Mouse (Mus musculus): ENCODE results near the gene Lefty1.
A peak's percentile ranks its signal among the peaks of the same experiment; 100 is the strongest.

Lefty1 gene

GRCm38 (mm10) chr1:180934467-180935419 is at the start of gene Lefty1:
Lefty1 (plus strand) TSS chr1:180935022.
- DNase-seq (ENCODE audit: low read depth, low spot score): peak; percentile 54

DNA sequence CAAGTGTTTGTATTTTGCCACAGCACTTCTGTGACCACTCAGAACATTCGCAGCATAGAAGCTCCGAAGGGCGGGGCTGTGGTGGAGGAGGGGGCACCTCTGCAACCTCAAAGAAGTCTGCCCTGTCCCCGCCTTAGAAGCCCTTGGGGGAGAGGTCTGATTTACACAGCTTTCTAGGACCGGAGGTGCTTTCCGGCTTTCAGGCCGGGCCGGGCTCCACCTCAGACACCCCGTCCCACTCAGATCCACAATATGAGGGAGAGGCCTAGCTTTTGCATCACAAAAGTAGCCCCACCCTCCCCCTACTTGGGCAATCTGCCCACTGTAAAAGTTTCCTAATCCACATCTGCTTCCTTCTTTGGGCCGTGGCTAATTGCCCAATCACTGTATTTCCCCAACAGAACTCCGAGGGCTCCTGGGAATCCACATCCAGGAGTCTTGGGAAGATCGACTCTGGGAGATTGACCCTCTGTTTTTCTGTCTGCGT is 46.2 kb upstream of the Lefty1 start:
- peak; percentile 99 for DNase-seq (ENCODE audit: low read depth, low spot score)

DNA sequence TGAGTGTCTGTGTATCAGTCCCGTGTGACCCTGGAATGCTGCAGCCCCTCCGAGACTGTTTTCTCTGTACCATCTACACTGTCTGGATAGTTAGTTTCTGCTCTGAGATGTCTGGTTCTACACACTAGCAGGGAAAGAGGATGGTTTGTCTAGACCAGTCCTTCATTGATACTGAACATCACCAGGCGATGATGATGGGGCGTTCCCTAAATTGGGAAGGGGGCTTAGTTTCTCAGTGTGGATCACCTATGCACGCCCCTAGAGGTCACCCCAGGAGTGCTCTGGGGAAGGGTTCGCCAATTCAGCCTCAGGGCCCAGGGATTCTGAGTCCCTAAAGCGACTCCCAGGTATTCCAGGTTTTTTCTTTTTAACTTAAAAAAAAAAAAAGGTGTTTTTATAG is 45.6 kb upstream of the Lefty1 start:
- DNase-seq (ENCODE audit: low read depth, low spot score): peak; percentile 73

- DNase-seq (ENCODE audit: low read depth, low spot score): peak; percentile 92
Measured at GRCm38 (mm10) chr1:180889841-180890240, 45.0 kb upstream of the Lefty1 start.

DNA sequence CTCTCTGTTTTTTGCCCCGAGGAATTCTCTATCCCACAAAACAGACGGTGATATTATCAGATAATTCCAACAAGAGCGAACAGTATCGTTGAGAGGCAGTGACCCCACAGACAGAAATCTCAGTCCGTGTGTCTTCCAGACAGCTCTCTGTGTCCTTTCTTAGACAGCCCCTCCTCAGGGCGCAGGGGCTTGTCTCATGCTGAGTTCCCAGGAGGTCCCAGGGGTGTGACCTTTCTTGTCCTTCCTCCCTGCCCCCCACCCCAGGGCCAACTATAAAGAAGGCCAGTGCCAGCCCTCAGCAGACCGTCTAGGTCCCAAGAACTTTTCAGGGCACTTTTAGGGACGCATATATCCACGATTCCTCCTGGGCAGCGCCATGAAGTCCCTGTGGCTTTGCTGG is 42.0 kb upstream of the Lefty1 start, which contains the start of gene Lefty2:
Lefty2 (plus strand) TSS at position 301 of the 400 bp plus-strand sequence.
- no peak for DNase-seq (ENCODE audit: low read depth, low spot score)

DNA sequence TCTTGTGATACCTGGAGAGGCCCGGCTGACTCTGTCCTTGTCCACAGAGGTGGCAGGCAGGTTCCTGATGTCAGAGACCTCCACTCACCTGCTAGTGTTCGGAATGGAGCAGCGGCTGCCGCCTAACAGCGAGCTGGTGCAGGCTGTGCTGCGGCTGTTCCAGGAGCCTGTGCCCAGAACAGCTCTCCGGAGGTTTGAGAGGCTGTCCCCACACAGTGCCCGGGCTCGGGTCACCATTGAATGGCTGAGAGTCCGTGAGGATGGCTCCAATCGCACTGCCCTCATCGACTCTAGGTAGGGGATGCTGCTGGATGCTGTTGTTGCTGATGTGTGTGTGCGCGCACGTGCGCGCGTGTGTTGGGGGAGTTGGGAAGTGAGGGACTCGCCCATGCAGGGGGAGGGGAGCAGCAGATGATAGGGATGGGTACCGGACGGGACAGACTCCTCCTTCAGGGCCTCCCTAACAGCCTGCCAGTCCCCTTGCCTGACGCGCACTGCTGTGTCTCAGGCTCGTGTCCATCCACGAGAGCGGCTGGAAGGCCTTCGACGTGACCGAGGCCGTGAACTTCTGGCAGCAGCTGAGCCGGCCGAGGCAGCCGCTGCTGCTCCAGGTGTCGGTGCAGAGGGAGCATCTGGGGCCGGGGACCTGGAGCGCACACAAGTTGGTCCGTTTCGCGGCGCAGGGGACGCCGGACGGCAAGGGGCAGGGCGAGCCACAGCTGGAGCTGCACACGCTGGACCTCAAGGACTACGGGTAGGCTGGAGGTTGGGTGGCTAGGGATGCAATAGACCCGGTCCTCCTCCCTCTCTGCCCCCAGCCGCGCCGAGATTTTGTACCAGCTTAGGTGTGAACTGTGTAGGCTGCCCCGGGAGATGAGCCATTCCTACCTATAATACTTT is 40.5 kb upstream of the Lefty1 start:
- DNase-seq (ENCODE audit: low read depth, low spot score): peak; percentile 81

- peak; percentile 76 for DNase-seq (ENCODE audit: low read depth, low spot score)
Measured at GRCm38 (mm10) chr1:180901107-180901506, 33.7 kb upstream of the Lefty1 start.

DNA sequence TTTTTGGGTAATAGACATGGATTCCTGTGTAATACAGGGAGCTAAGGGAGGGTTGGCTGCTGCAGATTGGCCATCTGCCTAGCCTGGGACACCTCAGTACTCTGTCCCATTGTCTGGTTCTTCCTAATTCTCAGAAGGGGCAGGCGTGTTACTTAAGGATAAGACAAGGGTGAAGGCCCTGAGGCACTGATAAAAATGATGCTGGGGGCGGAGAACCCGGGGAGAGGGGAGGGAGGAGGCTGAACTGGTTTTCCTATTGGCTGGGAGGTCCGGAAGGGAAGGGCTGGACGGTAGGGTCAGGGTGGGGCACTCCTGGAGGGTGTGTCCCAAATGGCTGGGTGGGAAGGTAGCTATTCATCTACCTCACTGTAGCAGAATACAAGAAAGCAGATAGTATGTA is 31.9 kb upstream of the Lefty1 start:
- DNase-seq (ENCODE audit: low read depth, low spot score): peak; percentile 89

GRCm38 (mm10) chr1:180903666-180904038 is 31.2 kb upstream of the Lefty1 start:
- no peak for DNase-seq (ENCODE audit: low read depth, low spot score)

- peak; percentile 98 for DNase-seq (ENCODE audit: low read depth, low spot score)
Measured at GRCm38 (mm10) chr1:180904039-180904814, 30.6 kb upstream of the Lefty1 start, which contains the start of gene Pycr2. Pycr2 (plus strand) TSS chr1:180904293.

DNA sequence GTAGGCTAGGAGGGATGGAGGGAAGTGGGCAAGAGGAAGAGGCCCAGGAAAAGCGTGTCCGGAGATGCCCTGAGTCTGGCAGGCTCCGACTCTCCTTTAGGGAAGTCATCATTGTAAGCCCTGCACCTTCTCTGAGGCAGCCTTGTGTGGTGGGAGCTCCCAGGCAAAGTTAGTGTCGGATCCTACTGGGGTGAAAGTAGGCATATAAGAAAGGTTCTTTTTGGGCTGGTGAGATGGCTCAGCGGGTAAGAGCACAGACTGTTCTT is 30.1 kb upstream of the Lefty1 start:
- DNase-seq (ENCODE audit: low read depth, low spot score): no peak

- DNase-seq (ENCODE audit: low read depth, low spot score): no peak
Measured at GRCm38 (mm10) chr1:180905307-180905706, 29.5 kb upstream of the Lefty1 start.

DNA sequence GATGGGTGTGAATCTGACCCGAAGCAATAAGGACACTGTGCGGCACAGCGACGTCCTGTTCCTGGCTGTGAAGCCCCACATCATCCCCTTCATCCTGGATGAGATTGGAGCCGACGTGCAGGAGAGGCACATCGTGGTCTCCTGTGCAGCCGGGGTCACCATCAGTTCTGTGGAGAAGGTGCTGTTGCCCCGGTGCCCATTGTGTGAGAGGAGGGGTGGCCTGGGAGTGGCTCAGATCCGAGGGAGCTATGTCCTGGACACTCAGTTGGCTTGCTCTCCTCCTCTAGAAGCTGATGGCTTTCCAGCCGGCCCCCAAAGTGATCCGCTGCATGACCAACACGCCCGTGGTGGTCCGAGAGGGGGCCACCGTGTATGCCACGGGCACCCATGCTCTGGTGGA is 28.9 kb upstream of the Lefty1 start:
- no peak for DNase-seq (ENCODE audit: low read depth, low spot score)

DNA sequence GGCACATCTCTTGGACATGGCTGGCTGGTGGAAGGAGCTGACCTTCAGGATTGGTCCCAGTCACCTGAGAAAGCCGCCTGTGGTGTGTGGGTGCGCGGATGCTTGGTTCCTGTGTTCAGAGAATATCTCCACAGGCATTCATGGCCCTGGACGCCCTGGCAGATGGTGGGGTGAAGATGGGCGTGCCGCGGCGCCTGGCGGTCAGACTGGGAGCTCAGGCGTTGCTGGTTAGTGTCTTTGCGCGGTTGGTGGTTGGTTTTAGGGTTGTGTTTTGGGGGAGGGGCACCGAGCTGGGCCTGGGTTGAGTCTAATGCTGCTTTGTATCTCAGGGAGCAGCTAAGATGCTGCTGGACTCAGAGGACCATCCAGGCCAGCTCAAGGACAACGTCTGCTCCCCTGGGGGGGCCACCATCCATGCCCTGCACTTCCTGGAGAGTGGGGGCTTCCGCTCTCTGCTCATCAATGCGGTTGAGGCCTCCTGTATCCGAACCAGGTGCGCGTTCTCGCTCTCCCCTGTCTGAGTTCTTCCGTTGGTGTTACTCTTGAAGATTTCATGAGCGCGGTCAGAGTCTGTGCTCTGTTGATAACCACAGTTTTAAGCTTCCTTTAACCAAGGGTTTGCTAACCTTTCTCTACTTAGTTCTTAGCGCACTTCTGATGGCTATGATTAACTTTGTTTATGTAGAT is 28.2 kb upstream of the Lefty1 start:
- peak; percentile 59 for DNase-seq (ENCODE audit: low read depth, low spot score)

- no peak for DNase-seq (ENCODE audit: low read depth, low spot score)
Measured at GRCm38 (mm10) chr1:180911138-180911537, 23.7 kb upstream of the Lefty1 start.

DNA sequence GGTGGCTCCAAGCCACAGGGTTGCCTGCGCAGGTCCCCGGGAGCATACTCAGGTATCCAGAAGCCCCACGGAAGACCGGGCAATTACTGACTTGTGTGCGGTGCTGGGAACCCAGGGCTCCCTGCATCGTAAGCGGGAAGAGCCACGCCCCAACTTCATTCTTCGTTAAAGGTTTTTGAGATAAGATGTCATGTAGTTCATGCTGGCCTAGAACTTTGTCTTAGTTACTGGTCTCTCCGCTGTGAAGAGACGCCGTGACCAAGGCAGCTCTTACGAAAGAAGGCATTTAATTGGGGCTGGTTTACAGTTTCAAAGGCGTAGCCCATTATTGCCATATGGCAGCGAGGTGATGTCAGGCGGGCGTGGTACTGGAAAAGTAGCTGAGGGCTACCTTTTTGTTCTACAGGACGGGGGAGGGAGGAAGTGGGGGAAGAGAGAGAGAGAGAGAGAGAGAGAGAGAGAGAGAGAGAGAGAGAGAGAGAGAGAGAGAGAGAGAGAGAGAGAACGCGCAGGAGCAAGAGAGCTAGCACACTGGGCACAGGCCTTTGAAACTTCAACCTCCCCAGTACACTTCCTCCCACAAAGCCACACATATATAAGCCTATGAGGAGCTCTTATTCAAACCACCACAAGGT is 23.1 kb upstream of the Lefty1 start:
- no peak for DNase-seq (ENCODE audit: low read depth, low spot score)

DNA sequence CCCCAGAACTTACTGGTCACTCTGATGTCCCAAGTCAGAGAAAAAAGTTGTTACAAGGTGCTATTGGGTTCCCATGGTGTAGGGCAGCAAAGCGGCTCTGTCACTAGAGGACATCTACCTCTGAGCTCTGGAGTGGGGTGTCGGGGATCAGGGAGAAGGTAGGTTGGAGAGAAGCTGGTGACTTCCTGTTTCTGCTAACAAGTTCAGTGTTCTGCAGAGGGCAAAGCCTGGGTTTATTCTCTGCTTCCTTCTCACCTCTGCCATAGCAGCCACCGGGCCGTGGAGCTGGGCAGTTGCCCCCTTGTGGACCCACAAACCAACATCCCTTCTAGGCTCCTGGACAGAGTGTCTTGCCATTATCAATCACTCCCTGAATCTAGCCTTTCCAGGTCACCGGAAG is 22.0 kb upstream of the Lefty1 start:
- no peak for DNase-seq (ENCODE audit: low read depth, low spot score)

DNA sequence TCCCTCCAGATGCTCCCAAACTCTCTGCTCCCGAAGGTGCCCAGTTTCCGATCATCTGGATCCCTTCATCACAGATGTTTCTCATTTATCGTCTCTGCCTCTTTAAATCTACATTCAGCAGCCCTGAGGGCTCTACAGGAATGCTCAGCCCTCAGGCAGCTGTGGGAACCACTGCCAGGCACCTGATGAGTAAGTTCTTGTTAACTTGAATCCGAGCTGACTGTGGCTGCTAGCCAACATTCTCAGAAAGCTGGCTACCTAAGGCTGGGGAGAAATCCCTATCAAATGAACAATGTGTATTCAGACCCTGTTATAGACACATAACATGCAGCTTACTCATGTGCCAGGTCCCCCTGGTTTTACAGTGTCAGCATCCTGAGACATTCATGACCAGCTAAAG is 21.0 kb upstream of the Lefty1 start:
- DNase-seq (ENCODE audit: low read depth, low spot score): no peak

DNA sequence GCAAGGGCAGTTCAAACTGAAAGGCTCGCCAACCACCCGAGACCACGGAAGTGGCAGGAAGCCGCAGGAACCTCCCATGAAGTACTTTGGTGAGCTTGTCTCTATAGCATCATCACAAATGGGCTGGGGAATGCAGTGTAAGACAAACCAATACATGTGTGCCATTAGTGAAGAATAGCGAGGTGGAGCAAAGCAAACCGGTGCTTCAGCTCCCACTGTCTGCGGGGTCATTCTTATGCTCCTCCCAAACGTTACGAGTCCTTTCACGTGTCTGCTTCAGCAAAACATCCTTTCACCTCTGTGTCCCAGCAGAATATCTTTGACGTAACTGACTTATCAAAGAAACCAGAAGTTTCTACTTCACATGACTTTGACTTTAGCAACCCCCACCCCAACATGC is 18.4 kb upstream of the Lefty1 start:
- no peak for DNase-seq (ENCODE audit: low read depth, low spot score)

DNA sequence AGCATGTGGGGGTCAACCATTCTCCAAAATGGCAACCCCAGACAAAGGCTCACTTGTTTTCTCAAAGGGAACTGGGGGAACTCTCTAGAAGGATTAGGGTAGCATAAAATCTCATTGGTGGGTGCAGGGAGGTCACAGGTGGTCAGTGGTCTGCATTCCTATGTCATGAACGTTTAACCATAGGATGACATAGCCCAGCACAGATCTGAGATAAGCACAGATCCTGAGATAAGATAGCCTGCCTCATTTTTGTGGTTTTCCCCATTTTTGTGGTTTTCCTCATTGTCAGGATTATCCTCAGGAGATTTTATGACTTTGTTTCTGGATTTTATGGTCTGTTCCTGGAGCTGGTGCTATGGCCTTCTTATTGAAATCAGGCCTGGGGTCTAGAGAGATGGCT is 17.8 kb upstream of the Lefty1 start:
- no peak for DNase-seq (ENCODE audit: low read depth, low spot score)

Data from ZHBTc4 (cell line).